Mouse (Mus musculus): ENCODE results near the gene Rreb1. TPM values are rescaled to one million over a fixed set of nuclear protein-coding genes. Genes with fewer than 3 reads are reported as not detected.

The Rreb1 gene
- polyA plus RNA-seq, 1 experiment from 2014 or later: 3.9 TPM

DNA sequence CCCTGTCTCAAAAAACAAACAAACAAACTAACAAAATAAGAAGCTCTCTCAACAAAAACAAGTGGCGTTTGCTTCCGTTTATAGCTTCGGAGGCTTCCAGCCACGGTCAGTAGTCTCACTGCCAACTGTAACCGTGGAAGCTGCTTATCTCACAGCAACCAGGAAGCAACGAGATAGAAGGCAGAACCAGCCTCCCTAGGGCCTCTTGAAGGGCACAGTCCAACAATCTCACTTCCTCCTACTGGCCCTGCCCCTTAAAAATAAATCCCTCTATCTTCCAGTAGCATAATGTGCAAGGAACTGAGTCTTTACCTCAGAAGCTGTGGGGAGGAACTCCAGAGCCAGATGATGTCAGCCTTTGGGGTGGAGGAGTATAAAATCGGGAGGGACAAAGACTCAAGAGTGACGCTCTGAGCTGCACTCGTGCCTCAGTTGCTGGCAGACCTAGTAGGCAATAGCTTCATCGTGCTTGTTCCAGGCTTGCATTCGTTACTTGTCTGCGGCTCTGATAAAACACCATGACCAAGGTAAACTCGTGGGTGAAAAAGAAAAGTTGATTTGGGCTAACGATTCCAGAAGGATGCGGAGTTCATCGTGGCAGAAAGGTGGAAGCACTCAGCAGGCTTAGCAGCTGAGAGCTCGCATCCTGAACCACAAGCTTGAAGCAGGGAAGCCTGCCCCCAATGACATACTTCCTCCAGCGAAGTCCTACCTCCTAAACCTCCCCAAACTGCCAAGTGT lies 180.5 kb downstream of the Rreb1 start:
- no peak overlapping the region for H3K27ac ChIP-seq
- no peak for ATAC-seq (ENCODE audit: low FRiP score, low read depth)
- 91% methylated on average over 18 of the region's 18 CpGs for WGBS
- H3K9ac ChIP-seq: no peak overlapping the region
- no peak overlapping the region for H3K4me2 ChIP-seq (replicated peaks)
- no peak overlapping the region for H3K4me3 ChIP-seq
- H3K4me1 ChIP-seq: peaks cover 2% of the 10 kb centered on the region; the same call in 1 of the 2 replicates
- H3K27me3 ChIP-seq (replicated peaks): no peaks in the 10 kb centered on the region
- no peaks in the 10 kb centered on the region for H3K9me3 ChIP-seq
- no peaks in the 10 kb centered on the region for H3K36me3 ChIP-seq

DNA sequence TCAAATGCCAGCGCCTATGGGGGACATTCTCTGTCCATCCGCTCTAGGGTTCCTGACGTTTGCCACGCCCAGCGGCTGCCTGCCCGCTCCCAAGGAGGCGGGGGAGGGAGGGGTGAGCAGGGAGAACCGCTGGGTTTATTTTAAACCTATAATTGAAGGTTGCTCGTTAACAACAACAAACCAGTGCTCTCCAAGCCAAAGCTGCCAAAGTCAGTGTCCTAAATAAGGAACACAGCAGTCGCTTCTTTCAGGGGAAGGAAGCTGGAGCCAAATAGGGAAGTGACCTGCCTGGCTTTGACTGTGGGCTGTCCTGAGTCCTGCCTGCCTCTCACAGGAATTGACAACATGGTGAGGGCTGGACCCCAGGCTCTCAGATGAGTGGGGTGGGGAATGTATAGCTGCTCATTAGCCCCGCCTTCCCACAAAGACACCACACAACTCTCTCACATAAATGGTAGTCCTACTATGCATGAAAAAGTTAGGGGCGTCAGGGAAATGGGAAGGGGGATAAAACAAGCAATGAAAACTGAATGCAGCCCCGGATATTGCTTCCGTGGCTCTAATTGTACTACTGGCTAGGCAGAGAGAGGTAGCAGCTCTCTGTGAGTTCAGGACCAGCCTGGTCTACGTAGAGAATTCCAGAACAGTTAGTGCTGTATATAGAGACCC lies 181.2 kb downstream of the Rreb1 start:
- H3K9me3 ChIP-seq: no peaks in the 10 kb centered on the region
- no peaks in the 10 kb centered on the region for H3K36me3 ChIP-seq
- H3K9ac ChIP-seq: no peak overlapping the region
- H3K27me3 ChIP-seq (replicated peaks): no peaks in the 10 kb centered on the region; the same call in 1 of the 2 replicates
- no peak for ATAC-seq (ENCODE audit: low FRiP score, low read depth)
- no peak overlapping the region for H3K4me3 ChIP-seq
- WGBS: 80% methylated on average over 15 of the region's 15 CpGs
- peaks cover 7% of the 10 kb centered on the region; the same call in 1 of the 2 replicates for H3K4me1 ChIP-seq
- H3K4me2 ChIP-seq (replicated peaks): no peak overlapping the region
- H3K27ac ChIP-seq: no peak overlapping the region

DNA sequence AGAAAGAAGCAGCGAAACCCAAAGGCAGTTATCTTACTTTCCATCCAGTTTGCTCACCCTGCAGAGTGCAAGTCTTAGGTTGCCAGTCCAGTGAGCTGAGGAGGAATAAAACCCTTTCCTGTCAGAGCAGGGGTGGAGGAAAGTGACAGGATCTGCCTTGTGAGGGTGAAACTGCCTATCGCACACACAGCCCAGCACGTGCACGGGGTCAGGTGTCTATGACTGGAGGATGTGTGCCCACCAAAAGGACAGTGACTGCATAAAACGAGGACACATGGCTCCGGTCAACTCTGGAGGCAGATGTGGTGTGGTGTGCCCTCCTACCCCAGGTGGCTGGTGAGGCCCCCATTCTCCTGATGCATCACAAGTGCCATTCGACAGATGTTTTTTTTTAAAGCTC lies 181.7 kb downstream of the Rreb1 start:
- Histone ChIP-seq H3K9ac (no peak overlapping the region), H3K4me3 (no peak overlapping the region), H3K36me3 (no peaks in the 10 kb centered on the region), H3K4me2 (replicated peaks) (no peak overlapping the region), H3K27ac (no peak overlapping the region), H3K4me1 (peaks cover 10% of the 10 kb centered on the region; the same call in 1 of the 2 replicates), H3K9me3 (no peaks in the 10 kb centered on the region), H3K27me3 (replicated peaks) (no peaks in the 10 kb centered on the region; the same call in 1 of the 2 replicates)
- 91% methylated on average over 7 of the region's 7 CpGs for WGBS
- ATAC-seq (ENCODE audit: low FRiP score, low read depth): no peak

DNA sequence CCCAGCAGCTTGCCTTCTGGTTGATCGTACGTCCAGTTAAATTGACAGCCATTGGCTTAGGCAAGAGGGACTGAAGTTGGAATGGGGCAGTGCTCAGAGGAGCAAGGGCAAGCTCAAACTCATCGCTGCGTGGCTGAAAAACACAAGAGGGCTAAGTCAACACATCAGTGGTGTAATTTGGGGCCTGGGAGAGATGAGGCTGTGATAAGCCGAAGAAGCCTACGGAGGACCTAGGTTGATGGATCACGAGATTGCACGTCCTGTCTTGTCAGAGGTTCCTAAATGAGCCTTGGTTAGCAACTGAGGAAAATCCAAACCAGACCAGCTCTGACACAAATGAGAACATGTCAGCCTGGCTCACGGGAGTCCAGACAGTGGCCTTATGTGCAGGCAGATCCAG lies 184.3 kb downstream of the Rreb1 start:
- no peaks in the 10 kb centered on the region for H3K36me3 ChIP-seq
- no peak overlapping the region for H3K4me2 ChIP-seq (replicated peaks)
- WGBS: 91% methylated on average over 9 of the region's 9 CpGs
- no peaks in the 10 kb centered on the region; the same call in 1 of the 2 replicates for H3K27me3 ChIP-seq (replicated peaks)
- no peak overlapping the region for H3K4me3 ChIP-seq
- H3K9ac ChIP-seq: no peak overlapping the region
- H3K4me1 ChIP-seq: peaks cover 25% of the 10 kb centered on the region; the same call in 1 of the 2 replicates
- no peaks in the 10 kb centered on the region for H3K9me3 ChIP-seq
- ATAC-seq (ENCODE audit: low FRiP score, low read depth): no peak
- H3K27ac ChIP-seq: no peak overlapping the region

DNA sequence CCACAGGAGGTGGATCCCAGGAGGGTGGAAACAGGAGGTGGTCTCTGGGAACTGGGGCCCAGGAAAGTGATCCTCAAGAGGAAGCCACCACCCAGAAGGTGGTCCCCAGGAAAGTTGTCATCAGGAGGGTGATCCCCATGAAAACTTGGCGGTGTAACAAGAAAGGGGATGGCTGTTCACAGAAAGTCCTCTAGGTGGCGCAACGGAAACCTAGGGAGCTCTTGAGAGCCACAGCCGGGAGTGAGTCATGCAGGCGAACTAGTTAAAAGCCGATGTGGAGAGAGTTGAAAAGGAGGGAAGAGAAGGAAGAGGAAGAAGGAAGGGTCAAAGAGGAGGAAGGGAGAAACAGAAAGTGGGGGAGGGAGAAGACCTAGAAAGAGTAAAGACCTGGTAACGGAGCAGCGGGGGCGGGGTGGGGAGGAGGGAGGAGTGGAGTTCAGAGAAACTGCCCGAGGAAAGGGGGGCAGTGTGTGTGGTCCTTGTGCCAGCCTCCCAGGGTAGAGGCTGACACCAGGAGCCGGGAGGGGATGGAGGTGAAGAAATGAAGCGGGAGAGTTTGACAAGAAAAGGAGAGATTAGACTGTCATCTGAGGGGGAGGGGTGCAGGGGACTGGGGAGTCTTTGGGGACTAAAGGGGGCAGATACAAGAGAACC lies 185.3 kb downstream of the Rreb1 start:
- Histone ChIP-seq H3K9ac (peak overlapping the region; percentile 44; the same call in 1 of the 2 replicates), H3K4me1 (peaks cover 25% of the 10 kb centered on the region; the same call in 1 of the 2 replicates), H3K36me3 (no peaks in the 10 kb centered on the region), H3K9me3 (no peaks in the 10 kb centered on the region), H3K4me3 (peak overlapping the region; percentile 34), H3K27ac (no peak overlapping the region), H3K27me3 (replicated peaks) (no peaks in the 10 kb centered on the region; the same call in 1 of the 2 replicates), H3K4me2 (replicated peaks) (peak overlapping the region; percentile 59)
- under 1% methylated on average over 12 of the region's 12 CpGs for WGBS
- peak; percentile 48; the same call in 1 of the 2 replicates for ATAC-seq (ENCODE audit: low FRiP score, low read depth)

DNA sequence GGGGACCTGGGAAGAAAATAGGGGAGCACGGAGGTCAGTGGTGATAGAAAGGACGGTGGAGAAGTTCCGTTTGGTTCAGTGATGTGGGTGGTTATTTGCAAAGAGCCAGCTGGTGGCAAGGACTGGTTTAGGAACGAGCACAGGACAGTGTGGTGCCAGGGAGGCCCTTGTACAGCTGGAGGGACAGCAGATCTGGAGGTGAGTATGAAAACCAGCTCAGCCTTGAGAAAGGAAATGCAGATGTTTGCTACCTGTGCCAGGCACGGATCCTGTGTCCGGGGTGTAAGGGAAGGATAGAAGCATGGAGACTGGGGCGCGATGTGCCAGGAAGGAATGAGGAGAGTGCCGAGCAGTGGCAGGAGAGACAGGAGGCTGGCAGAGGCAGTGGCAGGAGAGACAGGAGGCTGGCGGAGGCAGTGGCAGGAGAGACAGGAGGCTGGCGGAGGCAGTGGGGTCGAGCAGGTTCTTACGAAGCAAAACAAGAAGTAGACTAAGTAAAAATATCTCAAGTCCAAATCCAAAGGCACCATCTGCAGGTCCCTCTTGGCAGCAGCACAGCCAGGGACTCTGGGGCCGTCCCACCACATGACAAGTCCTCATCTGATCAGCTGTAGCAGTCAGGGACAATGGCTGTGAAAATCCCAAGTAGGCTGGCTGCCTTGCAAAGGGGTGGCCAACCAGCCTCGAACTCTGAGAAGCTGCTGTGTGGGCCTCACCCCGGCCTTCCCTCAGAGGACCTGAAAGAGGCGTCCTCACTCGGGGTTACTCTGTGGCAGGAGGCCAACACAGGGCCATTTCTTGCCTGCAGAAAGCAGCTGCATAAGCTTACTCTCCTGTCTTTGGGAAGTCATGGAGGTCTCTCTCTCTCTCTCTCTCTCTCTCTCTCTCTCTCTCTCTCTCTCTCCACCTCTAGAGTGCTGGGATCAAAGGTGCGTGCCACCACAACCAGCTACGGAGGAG lies 186.2 kb downstream of the Rreb1 start:
- 46% methylated on average over 20 of the region's 20 CpGs for WGBS
- no peaks in the 10 kb centered on the region; the same call in 1 of the 2 replicates for H3K27me3 ChIP-seq (replicated peaks)
- H3K9me3 ChIP-seq: no peaks in the 10 kb centered on the region
- peaks cover 25% of the 10 kb centered on the region; the same call in 1 of the 2 replicates for H3K4me1 ChIP-seq
- H3K27ac ChIP-seq: no peak overlapping the region
- no peak overlapping the region for H3K9ac ChIP-seq
- H3K4me2 ChIP-seq (replicated peaks): peak overlapping the region; percentile 59
- no peaks in the 10 kb centered on the region for H3K36me3 ChIP-seq
- ATAC-seq (ENCODE audit: low FRiP score, low read depth): no peak
- no peak overlapping the region for H3K4me3 ChIP-seq

DNA sequence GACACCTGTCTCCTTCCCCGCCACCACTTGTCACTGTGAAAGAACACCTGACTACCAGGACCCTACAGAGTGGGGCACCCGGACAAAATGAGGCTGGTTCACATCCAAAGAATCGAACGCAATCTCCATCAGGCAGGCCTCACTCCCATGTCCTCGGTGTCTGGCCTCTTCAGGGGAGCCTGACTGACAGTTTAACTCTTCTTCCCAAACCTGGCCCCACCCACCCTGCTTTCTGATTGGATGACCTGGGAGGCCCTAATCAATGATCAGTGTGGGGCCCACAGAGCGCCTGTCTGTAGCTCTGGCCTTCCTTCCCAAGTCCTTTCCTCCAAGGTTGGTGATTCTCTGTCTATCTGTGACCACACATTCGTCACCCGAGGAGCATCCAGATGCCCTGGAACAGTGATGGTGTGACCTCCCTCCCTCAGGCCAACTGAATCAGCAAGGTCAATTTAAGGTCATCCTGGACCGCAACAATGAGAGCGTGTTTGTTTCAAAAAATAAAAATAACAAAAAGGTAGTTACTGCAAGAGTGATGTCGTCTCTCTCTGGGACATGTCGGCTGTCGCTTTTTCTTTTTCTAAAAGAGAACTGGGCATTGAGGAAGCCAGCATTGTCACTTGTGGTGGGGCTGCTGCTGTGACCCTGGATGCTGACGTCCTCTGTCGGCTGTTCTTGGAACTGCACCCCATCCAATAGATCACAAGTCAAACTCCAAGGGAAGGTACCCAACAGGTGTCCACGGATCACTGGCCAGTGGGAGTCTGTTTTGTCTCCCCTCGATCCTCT lies 187.1 kb downstream of the Rreb1 start:
- H3K4me2 ChIP-seq (replicated peaks): no peak overlapping the region
- H3K9me3 ChIP-seq: no peaks in the 10 kb centered on the region
- H3K27ac ChIP-seq: no peak overlapping the region
- H3K4me1 ChIP-seq: peaks cover 25% of the 10 kb centered on the region; the same call in 1 of the 2 replicates
- no peaks in the 10 kb centered on the region; the same call in 1 of the 2 replicates for H3K27me3 ChIP-seq (replicated peaks)
- no peak overlapping the region for H3K4me3 ChIP-seq
- H3K36me3 ChIP-seq: no peaks in the 10 kb centered on the region
- no peak for ATAC-seq (ENCODE audit: low FRiP score, low read depth)
- H3K9ac ChIP-seq: no peak overlapping the region
- 23% methylated on average over 17 of the region's 17 CpGs for WGBS

DNA sequence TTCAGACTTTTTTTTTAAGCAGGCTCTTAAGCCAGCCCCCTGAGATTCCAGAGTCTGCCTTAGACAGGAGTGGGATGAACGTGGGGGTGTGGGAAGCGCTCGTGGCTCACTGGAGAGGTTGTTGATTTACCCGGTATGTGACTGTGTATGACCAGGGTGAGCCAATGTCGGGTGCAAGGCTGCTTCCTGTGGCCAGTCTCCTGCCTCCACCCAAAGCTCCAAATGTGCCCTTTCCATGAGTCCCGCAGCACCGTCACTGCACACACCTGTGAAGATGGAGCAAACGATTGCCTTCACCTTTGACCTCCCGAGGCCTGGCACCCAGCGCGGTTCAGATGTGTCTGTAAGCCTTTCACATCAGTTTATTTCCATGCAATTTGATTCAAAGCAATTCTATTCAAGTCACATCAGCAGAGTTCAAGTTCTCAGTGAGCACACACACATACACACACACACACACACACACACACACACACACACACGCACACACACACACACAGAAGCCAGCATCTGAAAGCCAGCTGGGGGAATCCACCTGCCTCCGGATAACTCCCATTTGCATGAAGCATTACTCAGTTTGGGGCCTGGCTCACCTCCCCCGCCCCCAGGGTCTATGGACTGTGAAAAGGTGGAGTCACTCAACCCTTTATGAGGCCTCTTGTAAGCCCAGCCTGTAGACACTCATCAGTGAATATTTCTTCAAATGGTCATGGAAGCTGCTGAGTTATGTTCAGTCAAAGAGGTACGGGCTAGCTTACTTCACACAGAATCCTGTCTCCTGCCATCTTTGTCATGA lies 188.3 kb downstream of the Rreb1 start:
- 70% methylated on average over 15 of the region's 15 CpGs for WGBS

DNA sequence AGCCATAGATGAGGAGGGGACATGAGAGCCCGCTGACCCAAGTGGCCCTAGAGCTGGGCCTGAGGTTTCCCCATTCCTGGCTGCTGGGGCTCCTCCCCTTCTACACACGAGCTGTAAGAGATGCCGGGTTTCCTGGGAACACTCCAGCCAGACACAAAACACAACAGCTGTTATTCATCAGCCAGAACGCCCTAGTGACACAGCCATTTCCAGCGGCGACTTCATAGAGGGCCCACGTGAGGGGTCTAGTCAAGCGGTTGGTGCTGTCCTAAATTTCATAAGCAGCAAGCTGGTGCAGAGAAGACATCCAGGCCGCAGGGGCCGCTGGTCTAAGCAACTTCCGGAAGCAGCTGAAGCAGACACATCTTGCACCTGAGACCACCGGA lies 188.8 kb downstream of the Rreb1 start:
- ATAC-seq (ENCODE audit: low FRiP score, low read depth): no peak
- Histone ChIP-seq H3K27me3 (replicated peaks) (no peaks in the 10 kb centered on the region; the same call in 1 of the 2 replicates), H3K4me1 (peaks cover 25% of the 10 kb centered on the region; the same call in 1 of the 2 replicates), H3K9ac (peak overlapping the region; percentile 17; the same call in 1 of the 2 replicates), H3K4me2 (replicated peaks) (peak overlapping the region; percentile 31; the same call in 1 of the 2 replicates), H3K36me3 (no peaks in the 10 kb centered on the region), H3K27ac (no peak overlapping the region), H3K4me3 (no peak overlapping the region), H3K9me3 (no peaks in the 10 kb centered on the region)
- 36% methylated on average over 12 of the region's 12 CpGs for WGBS

More for the DNA sequence above, 188.3 kb downstream of the Rreb1 start:
- Histone ChIP-seq H3K9ac (no peak overlapping the region), H3K9me3 (no peaks in the 10 kb centered on the region), H3K4me2 (replicated peaks) (no peak overlapping the region), H3K27me3 (replicated peaks) (no peaks in the 10 kb centered on the region; the same call in 1 of the 2 replicates), H3K4me1 (peaks cover 25% of the 10 kb centered on the region; the same call in 1 of the 2 replicates), H3K4me3 (no peak overlapping the region), H3K27ac (no peak overlapping the region), H3K36me3 (no peaks in the 10 kb centered on the region)
- no peak for ATAC-seq (ENCODE audit: low FRiP score, low read depth)

DNA sequence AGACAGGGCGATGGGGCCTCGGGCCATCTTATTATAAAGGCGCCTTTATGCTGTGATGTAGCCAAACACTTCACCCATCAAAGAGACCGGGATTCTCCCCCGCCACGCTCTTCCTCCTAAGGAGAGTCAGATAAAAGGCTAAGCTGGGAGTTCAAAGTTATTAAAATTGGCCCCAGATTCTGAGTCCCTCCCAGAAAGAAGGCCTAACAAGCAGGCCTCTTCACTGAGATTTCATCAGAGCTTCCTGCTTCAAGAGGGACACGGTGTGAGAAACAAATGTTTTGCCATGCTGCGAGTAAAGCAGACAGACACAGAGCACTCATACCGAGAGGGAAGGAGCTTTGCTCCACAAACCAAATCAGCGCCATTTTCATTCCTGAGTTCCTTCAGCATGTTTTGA lies 189.4 kb downstream of the Rreb1 start:
- H3K9me3 ChIP-seq: no peaks in the 10 kb centered on the region
- no peak overlapping the region for H3K27ac ChIP-seq
- peaks cover 25% of the 10 kb centered on the region; the same call in 1 of the 2 replicates for H3K4me1 ChIP-seq
- H3K36me3 ChIP-seq: no peaks in the 10 kb centered on the region
- H3K4me3 ChIP-seq: no peak overlapping the region
- no peak for ATAC-seq (ENCODE audit: low FRiP score, low read depth)
- peak overlapping the region; percentile 17; the same call in 1 of the 2 replicates for H3K9ac ChIP-seq
- 57% methylated on average over 10 of the region's 10 CpGs for WGBS
- no peaks in the 10 kb centered on the region; the same call in 1 of the 2 replicates for H3K27me3 ChIP-seq (replicated peaks)
- H3K4me2 ChIP-seq (replicated peaks): peak overlapping the region; percentile 31; the same call in 1 of the 2 replicates

Measured in neural tube, embryonic 12.5 days (tissue).